In the genomic region with DNA sequence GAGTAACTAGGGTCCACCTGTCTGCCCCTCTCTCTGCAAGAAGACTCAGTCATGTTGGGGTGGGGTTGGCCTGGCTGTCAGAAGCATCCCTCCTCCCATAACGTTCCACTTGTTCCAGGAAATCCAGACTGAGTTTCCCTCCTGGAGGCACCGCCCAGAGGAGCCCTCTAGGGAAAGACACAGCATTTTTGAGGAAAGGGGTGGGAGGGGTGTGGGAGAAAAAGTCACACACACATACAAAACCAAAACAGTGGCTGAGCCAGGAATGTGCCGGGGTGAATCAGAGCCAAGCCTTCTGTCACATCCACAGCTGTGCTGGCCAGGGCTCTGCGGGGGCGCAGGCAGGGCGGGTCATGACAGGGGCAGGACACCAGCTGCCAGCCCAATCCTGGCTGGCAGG, we compare ENCODE assay signal across 9 mouse cellular contexts. TPM values are rescaled to one million over a fixed set of nuclear protein-coding genes. Genes with fewer than 3 reads are reported as not detected.
DNase-seq lines count a peak whose midpoint lies in the region; ATAC-seq and TF ChIP-seq lines count a peak whose summit lies in the region.
"Had no signal": no experiment of that assay in that cellular context is flagged by ENCODE, and none has a peak within 500 bp of the region (broad histone marks: within the 10 kb centered on the region; RNA-seq: fewer than 3 reads in every experiment).

No protein-coding gene starts in this region.

- POLR2A ChIA-PET in Patski (lab: Charles Lee), result no interaction called here

- intact Hi-C loops in heart, adult 2 months (cut with DNase I), result loop anchor here (1.0 to 2.0 kb wide), 2 partner anchors 30 to 38 kb away; a partner anchor contains a TSS

- TF ChIP-seq CTCF in Patski (IDR thresholded peaks at IDR 0.05), result no peak
- no peak for TF ChIP-seq CTCF in heart, adult 2 months (IDR thresholded peaks at IDR 0.05)

- no peak overlapping the region for H3K9ac ChIP-seq in hindbrain, embryonic 16.5 days (ENCODE audit: low read depth, low read length)
- H3K9ac ChIP-seq in hindbrain, embryonic 11.5 days (ENCODE audit: low read depth, low read length), result no peak overlapping the region
- H3K9ac ChIP-seq in heart, adult 2 months (ENCODE audit: low read depth, low read length), result peak overlapping the region; percentile 28
- H3K9ac ChIP-seq in kidney, embryonic 16.5 days (replicated peaks; ENCODE audit: low read length), result no peak overlapping the region
- no peak overlapping the region for H3K9ac ChIP-seq in stomach, embryonic 14.5 days (replicated peaks; ENCODE audit: low read depth, low read length)

- 55% methylated on average over 6 of the region's 6 CpGs for WGBS in hindbrain, embryonic 16.5 days
- 54% methylated on average over 6 of the region's 6 CpGs for WGBS in hindbrain, embryonic 11.5 days
- 23% methylated on average over 6 of the region's 6 CpGs for WGBS in heart, adult 2 months
- WGBS in kidney, embryonic 16.5 days, result 34% methylated on average over 6 of the region's 6 CpGs
- WGBS in stomach, embryonic 14.5 days, result 42% methylated on average over 6 of the region's 6 CpGs
- 66% methylated on average over 6 of the region's 6 CpGs for whole genome bisulfite sequencing in hindbrain, embryonic 10.5 days

- H3K79me2 ChIP-seq in heart, adult 2 months (replicated peaks; ENCODE audit: control insufficient read depth, insufficient read depth, low read length), result no peaks in the 10 kb centered on the region

- peak; percentile 42; the same call in 1 of the 2 replicates for ATAC-seq in hindbrain, embryonic 16.5 days
- no peak for ATAC-seq in hindbrain, embryonic 11.5 days (ENCODE audit: low FRiP score)
- ATAC-seq in Patski, result peak; percentile 62
- peak; percentile 90 for ATAC-seq in kidney, embryonic 16.5 days (ENCODE audit: low FRiP score, low TSS enrichment)
- ATAC-seq in stomach, embryonic 14.5 days (ENCODE audit: insufficient number of reproducible peaks, insufficient read depth, low FRiP score, low read depth), result peak; percentile 47; the same call in 1 of the 2 replicates
- no peak for ATAC-seq in megakaryocyte, adult 5-6 weeks (ENCODE audit: poor library complexity, severe bottlenecking)

- no peak overlapping the region for H3K27ac ChIP-seq in hindbrain, embryonic 16.5 days (ENCODE audit: low read depth, low read length)
- no peak overlapping the region for H3K27ac ChIP-seq in hindbrain, embryonic 11.5 days (ENCODE audit: low read depth, low read length)
- H3K27ac ChIP-seq in heart, adult 2 months, result peak overlapping the region; percentile 92
- H3K27ac ChIP-seq in kidney, embryonic 16.5 days (ENCODE audit: low read length), result peak overlapping the region; percentile 52
- H3K27ac ChIP-seq in stomach, embryonic 14.5 days (ENCODE audit: low read length), result no peak overlapping the region
- H3K27ac ChIP-seq in hindbrain, embryonic 10.5 days, result no peak overlapping the region

- no peaks in the 10 kb centered on the region for H3K36me3 ChIP-seq in hindbrain, embryonic 16.5 days (ENCODE audit: control insufficient read depth, insufficient read depth, low read length)
- no peaks in the 10 kb centered on the region for H3K36me3 ChIP-seq in hindbrain, embryonic 11.5 days (ENCODE audit: control insufficient read depth, insufficient read depth, low read length)
- no peaks in the 10 kb centered on the region for H3K36me3 ChIP-seq in heart, adult 2 months (ENCODE audit: control insufficient read depth, insufficient read depth, low read length)
- no peaks in the 10 kb centered on the region for H3K36me3 ChIP-seq in kidney, embryonic 16.5 days (ENCODE audit: insufficient read depth, low read length)
- no peaks in the 10 kb centered on the region for H3K36me3 ChIP-seq in stomach, embryonic 14.5 days (ENCODE audit: control insufficient read depth, insufficient read depth, low read length)
- H3K36me3 ChIP-seq in hindbrain, embryonic 10.5 days, result no peaks in the 10 kb centered on the region

- DNase-seq in hindbrain, embryonic 11.5 days (ENCODE audit: low spot score), result no peak
- peak; percentile 10 for DNase-seq in Patski (ENCODE audit: low read depth, low spot score)
- peak; percentile 88 to 91 for DNase-seq in heart, adult 2 months
- DNase-seq in hindbrain, embryonic 10.5 days (ENCODE audit: low spot score), result no peak

- in situ Hi-C loops in Patski (cut with MboI; ENCODE audit: low pct_unique_long_range_greater_than_20kb), result no loop called here

- peak; percentile 66 for TF ChIP-seq POLR2A in heart, adult 2 months (IDR thresholded peaks at IDR 0.05; ENCODE audit: insufficient read depth, low read depth, low read length)

- no peak overlapping the region for H3K4me2 ChIP-seq in hindbrain, embryonic 16.5 days (ENCODE audit: low read length)
- no peak overlapping the region for H3K4me2 ChIP-seq in hindbrain, embryonic 11.5 days (replicated peaks; ENCODE audit: low read depth, low read length)
- H3K4me2 ChIP-seq in kidney, embryonic 16.5 days (replicated peaks; ENCODE audit: low read depth, low read length), result no peak overlapping the region
- H3K4me2 ChIP-seq in stomach, embryonic 14.5 days (replicated peaks; ENCODE audit: low read depth, low read length), result no peak overlapping the region

- CTCF ChIA-PET in Patski (lab: Charles Lee), result interaction anchor here (1.2 kb wide), 1 partner anchor 91 kb away, joined by 4 read pairs; no protein-coding TSS in a partner anchor

- no peaks in the 10 kb centered on the region for H3K27me3 ChIP-seq in hindbrain, embryonic 16.5 days (replicated peaks; ENCODE audit: control insufficient read depth, insufficient read depth, low read length)
- no peaks in the 10 kb centered on the region for H3K27me3 ChIP-seq in hindbrain, embryonic 11.5 days (ENCODE audit: control insufficient read depth, insufficient read depth, low read length)
- H3K27me3 ChIP-seq in Patski, result peaks cover under 1% of the 10 kb centered on the region
- no peaks in the 10 kb centered on the region for H3K27me3 ChIP-seq in heart, adult 2 months (ENCODE audit: control insufficient read depth, insufficient read depth, low read length)
- H3K27me3 ChIP-seq in kidney, embryonic 16.5 days (ENCODE audit: insufficient read depth, low read length), result no peaks in the 10 kb centered on the region
- no peaks in the 10 kb centered on the region for H3K27me3 ChIP-seq in stomach, embryonic 14.5 days (ENCODE audit: control insufficient read depth, insufficient read depth, low read length)
- H3K27me3 ChIP-seq in hindbrain, embryonic 10.5 days (ENCODE audit: insufficient read depth, poor library complexity, severe bottlenecking), result peaks cover 24% of the 10 kb centered on the region

- peak; percentile 98 for TF ChIP-seq EP300 in heart, adult 2 months (IDR thresholded peaks at IDR 0.05; ENCODE audit: insufficient read depth, low read depth, low read length)

- H3K9me3 ChIP-seq in hindbrain, embryonic 16.5 days (ENCODE audit: control insufficient read depth, low read length), result no peaks in the 10 kb centered on the region
- H3K9me3 ChIP-seq in hindbrain, embryonic 11.5 days (ENCODE audit: control insufficient read depth, low read length), result no peaks in the 10 kb centered on the region
- no peaks in the 10 kb centered on the region for H3K9me3 ChIP-seq in kidney, embryonic 16.5 days (ENCODE audit: low read length)
- no peaks in the 10 kb centered on the region for H3K9me3 ChIP-seq in stomach, embryonic 14.5 days (ENCODE audit: control insufficient read depth, low read depth, low read length)
- H3K9me3 ChIP-seq in hindbrain, embryonic 10.5 days, result no peaks in the 10 kb centered on the region

- no peak overlapping the region for H3K4me3 ChIP-seq in hindbrain, embryonic 16.5 days (ENCODE audit: low read length)
- H3K4me3 ChIP-seq in hindbrain, embryonic 11.5 days (ENCODE audit: low read depth, low read length), result no peak overlapping the region
- peak overlapping the region; percentile 25; the same call in 1 of the 2 replicates for H3K4me3 ChIP-seq in heart, adult 2 months
- no peak overlapping the region for H3K4me3 ChIP-seq in kidney, embryonic 16.5 days (ENCODE audit: low read length)
- no peak overlapping the region for H3K4me3 ChIP-seq in stomach, embryonic 14.5 days (ENCODE audit: low read depth, low read length)
- no peak overlapping the region for H3K4me3 ChIP-seq in hindbrain, embryonic 10.5 days

- peaks cover 2% of the 10 kb centered on the region; the same call in 1 of the 2 replicates for H3K4me1 ChIP-seq in hindbrain, embryonic 16.5 days (ENCODE audit: control insufficient read depth, insufficient read depth, low read depth, low read length)
- peaks cover 5% of the 10 kb centered on the region for H3K4me1 ChIP-seq in hindbrain, embryonic 11.5 days (replicated peaks; ENCODE audit: control insufficient read depth, insufficient read depth, low read length)
- H3K4me1 ChIP-seq in heart, adult 2 months (ENCODE audit: control insufficient read depth, insufficient read depth, low read length), result peaks cover 11% of the 10 kb centered on the region
- peaks cover 11% of the 10 kb centered on the region for H3K4me1 ChIP-seq in kidney, embryonic 16.5 days (ENCODE audit: insufficient read depth, low read length)
- 0 out of 2 replicates have a peak, but pooled peaks cover 3% of the 10 kb centered on the region for H3K4me1 ChIP-seq in stomach, embryonic 14.5 days (ENCODE audit: control insufficient read depth, insufficient read depth, low read length)
- H3K4me1 ChIP-seq in hindbrain, embryonic 10.5 days (replicated peaks), result peaks cover 20% of the 10 kb centered on the region

RNA-seq across cellular contexts. Expression of a gene that starts 37.0 kb away (rescaled TPM):
- polyA plus RNA-seq in hindbrain, embryonic 16.5 days (2015; fragmentation: Nextera tagmentation; extraction: Ambion mirVana), result 1.3 TPM in 2 replicates
- 10.7 and 13.1 TPM in 2 replicates for polyA plus RNA-seq in hindbrain, embryonic 11.5 days (2014; fragmentation: Nextera tagmentation; extraction: Ambion mirVana)
- not detected for polyA plus RNA-seq in Patski (2021)
- total RNA-seq in heart, adult 2 months (2021), result 10 to 100 TPM; 26.7 to 32.1 TPM
- 21.2 and 25.9 TPM in 2 replicates for polyA plus RNA-seq in heart, adult 2 months (2012; rRNA removed)
- 10.0 and 10.4 TPM in 2 replicates for polyA plus RNA-seq in kidney, embryonic 16.5 days (2015; fragmentation: Nextera tagmentation; extraction: Ambion mirVana)
- 12.9 and 14.1 TPM in 2 replicates for polyA plus RNA-seq in stomach, embryonic 14.5 days (2014; fragmentation: Nextera tagmentation; extraction: Ambion mirVana)
- not detected in 2 replicates for total RNA-seq in megakaryocyte, adult 5-6 weeks (2015)
- not detected in 2 replicates for total RNA-seq in megakaryocyte, adult 5-6 weeks (2017)
- 5.2 and 7.6 TPM in 2 replicates for polyA plus RNA-seq in hindbrain, embryonic 10.5 days (2016; fragmentation: Nextera tagmentation; extraction: Ambion mirVana)
- total RNA-seq: MEL had no signal

RNA-seq across cellular contexts. Expression of a gene that starts 46.3 kb away (rescaled TPM):
- 91.0 and 93.6 TPM in 2 replicates for polyA plus RNA-seq in hindbrain, embryonic 16.5 days (2015; fragmentation: Nextera tagmentation; extraction: Ambion mirVana)
- polyA plus RNA-seq in hindbrain, embryonic 11.5 days (2014; fragmentation: Nextera tagmentation; extraction: Ambion mirVana), result 70.3 and 135 TPM in 2 replicates
- 97.9 TPM for polyA plus RNA-seq in Patski (2021)
- total RNA-seq in heart, adult 2 months (2021), result 10 to 100 TPM; 89.0 to 94.1 TPM
- 40.7 and 74.9 TPM in 2 replicates for polyA plus RNA-seq in heart, adult 2 months (2012; rRNA removed)
- polyA plus RNA-seq in kidney, embryonic 16.5 days (2015; fragmentation: Nextera tagmentation; extraction: Ambion mirVana), result 90.5 and 95.1 TPM in 2 replicates
- polyA plus RNA-seq in stomach, embryonic 14.5 days (2014; fragmentation: Nextera tagmentation; extraction: Ambion mirVana), result 129 and 133 TPM in 2 replicates
- 53.9 and 60.9 TPM in 2 replicates for total RNA-seq in megakaryocyte, adult 5-6 weeks (2015)
- 95.3 and 105 TPM in 2 replicates for total RNA-seq in megakaryocyte, adult 5-6 weeks (2017)
- polyA plus RNA-seq in hindbrain, embryonic 10.5 days (2016; fragmentation: Nextera tagmentation; extraction: Ambion mirVana), result 83.7 and 91.3 TPM in 2 replicates

Comparison
In these comparisons a context has a peak if more than half of its experiments do, and no peak if none do; other contexts are left out.
1. ATAC-seq: peak in hindbrain, embryonic 16.5 days (single experiment), Patski (single experiment), kidney, embryonic 16.5 days (single experiment) and stomach, embryonic 14.5 days (single experiment); none in hindbrain, embryonic 11.5 days (single experiment) and megakaryocyte, adult 5-6 weeks (single experiment).
2. H3K27ac ChIP-seq: peak in heart, adult 2 months (single experiment) and kidney, embryonic 16.5 days (single experiment); none in hindbrain, embryonic 16.5 days (single experiment), hindbrain, embryonic 11.5 days (single experiment), stomach, embryonic 14.5 days (single experiment) and hindbrain, embryonic 10.5 days (single experiment).
3. DNase-seq: peak in Patski (single experiment) and heart, adult 2 months (2 of 2); none in hindbrain, embryonic 11.5 days (single experiment) and hindbrain, embryonic 10.5 days (single experiment).